Mouse (Mus musculus) embryonic facial prominence, embryonic 15.5 days (tissue): ENCODE measurements around the gene Ampd3. TPM values are rescaled to one million over a fixed set of nuclear protein-coding genes. Genes with fewer than 3 reads are reported as not detected.

Experiments
- ATAC-seq: fragments of 200-750 bp; cut with Nextera tagmentation; 2 replicates; pipeline ENCODE4 v1.8.0; 2017; ENCODE audit warnings: low read depth, moderate TSS enrichment; ENCODE audit not compliant: insufficient number of reproducible peaks, low FRiP score, low TSS enrichment
- H3K27ac ChIP-seq: fragments of 300-500 bp; sonication (generic); replicated peaks from 2 replicates; pipeline ENCODE4 v1.5.1; 2015; ENCODE audit warnings: mild to moderate bottlenecking, inconsistent platforms
- H3K27me3 ChIP-seq: fragments of 300-500 bp; sonication (generic); 2 replicates; pipeline ENCODE4 v1.6.1; 2015; ENCODE audit warnings: inconsistent platforms
- H3K36me3 ChIP-seq: fragments of 300-500 bp; sonication (generic); 2 replicates; pipeline ENCODE4 v1.6.1; 2015; ENCODE audit warnings: mild to moderate bottlenecking, inconsistent platforms
- H3K4me1 ChIP-seq: fragments of 300-500 bp; sonication (generic); 2 replicates; pipeline ENCODE4 v1.6.1; 2015; ENCODE audit warnings: inconsistent platforms
- H3K4me2 ChIP-seq: fragments of 300-500 bp; sonication (generic); replicated peaks from 2 replicates; pipeline ENCODE4 v1.6.1; 2015; ENCODE audit warnings: mild to moderate bottlenecking, inconsistent platforms
- H3K4me3 ChIP-seq: fragments of 300-500 bp; sonication (generic); replicated peaks from 2 replicates; pipeline ENCODE4 v1.5.1; 2015; ENCODE audit warnings: mild to moderate bottlenecking, inconsistent platforms
- H3K9ac ChIP-seq: fragments of 300-500 bp; sonication (generic); 2 replicates; pipeline ENCODE4 v1.6.1; 2015; ENCODE audit warnings: inconsistent platforms
- H3K9me3 ChIP-seq: fragments of 300-500 bp; sonication (generic); replicated peaks from 2 replicates; pipeline ENCODE4 v1.6.1; 2016; ENCODE audit warnings: inconsistent platforms
- WGBS: fragments of 180-500 bp; shearing (Covaris S2); methylation state at CpG from one replicate; pipeline ENCODE4 v1.1.7; 2015; 5-methylcytosine and 5-hydroxymethylcytosine counted together
- polyA plus RNA-seq: library from polyadenylated mRNA; unstranded; fragments of >200 nt; fragmentation: Nextera tagmentation; extraction: Ambion mirVana; gene quantifications from 2 replicates; pipeline ENCODE4 v1.2.1, GENCODE M21; 2015

Ampd3 gene
- polyA plus RNA-seq, 1 experiment from 2014 or later = 10.6 TPM

DNA sequence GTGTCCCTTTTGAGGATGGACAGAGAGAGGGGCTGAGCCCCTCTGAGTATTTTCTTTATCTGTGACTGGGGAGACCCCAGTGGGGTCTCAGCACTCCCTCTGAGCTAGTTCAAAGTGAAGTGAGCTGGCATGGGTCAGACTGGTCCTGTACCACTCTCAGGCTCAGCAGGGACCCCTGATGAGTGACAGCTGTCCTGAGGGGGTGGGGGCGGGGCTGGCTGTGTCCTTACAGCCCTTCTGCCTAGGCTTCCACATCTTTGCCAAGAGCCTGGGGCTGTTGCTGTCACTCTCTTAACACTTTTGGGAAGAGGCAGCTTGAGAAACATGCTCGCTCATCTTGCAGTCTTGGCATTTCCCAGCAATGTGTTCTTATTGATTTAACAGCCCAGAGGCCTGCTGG is 27.8 kb upstream of the Ampd3 start:
- H3K4me3 ChIP-seq = no peak overlapping the region
- ATAC-seq = no peak
- no peaks in the 10 kb centered on the region for H3K27me3 ChIP-seq
- H3K4me2 ChIP-seq = no peak overlapping the region
- no peak overlapping the region for H3K9ac ChIP-seq
- peaks cover 13% of the 10 kb centered on the region for H3K4me1 ChIP-seq
- H3K9me3 ChIP-seq = no peaks in the 10 kb centered on the region
- no peaks in the 10 kb centered on the region for H3K36me3 ChIP-seq
- WGBS = 39% methylated on average over 2 of the region's 2 CpGs
- peak overlapping the region; percentile 58; the same call in 1 of the 2 replicates for H3K27ac ChIP-seq

- 80% methylated on average over 5 of the region's 5 CpGs for whole genome bisulfite sequencing
- peaks cover 13% of the 10 kb centered on the region for H3K4me1 ChIP-seq
- no peak for ATAC-seq
- H3K27me3 ChIP-seq = no peaks in the 10 kb centered on the region
- H3K27ac ChIP-seq = no peak overlapping the region
- no peaks in the 10 kb centered on the region for H3K9me3 ChIP-seq
- H3K4me2 ChIP-seq = no peak overlapping the region
- no peak overlapping the region for H3K4me3 ChIP-seq
- H3K9ac ChIP-seq = no peak overlapping the region
- H3K36me3 ChIP-seq = no peaks in the 10 kb centered on the region
Observed at GRCm38 (mm10) chr7:110742022-110742421, 26.0 kb upstream of the Ampd3 start.

DNA sequence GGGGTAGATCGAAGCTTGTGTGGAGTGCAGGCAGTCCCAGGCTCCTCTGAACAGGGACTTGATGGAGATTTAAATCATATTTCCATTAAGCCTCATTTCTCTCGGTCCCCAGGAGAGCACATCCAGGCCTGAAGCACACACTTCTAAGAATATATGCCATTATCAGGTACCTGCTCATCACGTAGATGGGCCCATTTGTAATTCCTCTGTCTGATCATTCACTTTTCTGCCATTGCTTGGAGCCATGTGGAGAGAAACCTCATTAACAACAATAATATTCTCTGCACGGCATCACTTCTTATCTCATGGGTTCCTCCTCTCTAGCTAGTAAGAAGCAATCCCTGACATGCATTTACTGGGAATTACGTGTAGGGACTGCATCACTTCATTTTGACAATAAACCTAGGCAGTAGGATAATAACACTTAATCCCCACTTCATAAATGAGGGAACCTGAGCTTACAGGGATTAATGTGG is 21.9 kb upstream of the Ampd3 start:
- Histone ChIP-seq H3K27me3 (no peaks in the 10 kb centered on the region), H3K4me2 (no peak overlapping the region), H3K36me3 (no peaks in the 10 kb centered on the region), H3K4me3 (no peak overlapping the region), H3K9ac (no peak overlapping the region), H3K27ac (no peak overlapping the region; the same call in 1 of the 2 replicates), H3K4me1 (no peaks in the 10 kb centered on the region), H3K9me3 (no peaks in the 10 kb centered on the region)
- no peak for ATAC-seq
- whole genome bisulfite sequencing = 65% methylated on average over 5 of the region's 5 CpGs

GRCm38 (mm10) chr7:110746809-110747208 is 21.2 kb upstream of the Ampd3 start:
- no peak for ATAC-seq
- Histone ChIP-seq H3K27me3 (no peaks in the 10 kb centered on the region), H3K4me2 (no peak overlapping the region), H3K4me3 (no peak overlapping the region), H3K9me3 (no peaks in the 10 kb centered on the region), H3K4me1 (no peaks in the 10 kb centered on the region), H3K9ac (no peak overlapping the region), H3K36me3 (no peaks in the 10 kb centered on the region), H3K27ac (no peak overlapping the region)
- 42% methylated on average over 2 of the region's 2 CpGs for WGBS

DNA sequence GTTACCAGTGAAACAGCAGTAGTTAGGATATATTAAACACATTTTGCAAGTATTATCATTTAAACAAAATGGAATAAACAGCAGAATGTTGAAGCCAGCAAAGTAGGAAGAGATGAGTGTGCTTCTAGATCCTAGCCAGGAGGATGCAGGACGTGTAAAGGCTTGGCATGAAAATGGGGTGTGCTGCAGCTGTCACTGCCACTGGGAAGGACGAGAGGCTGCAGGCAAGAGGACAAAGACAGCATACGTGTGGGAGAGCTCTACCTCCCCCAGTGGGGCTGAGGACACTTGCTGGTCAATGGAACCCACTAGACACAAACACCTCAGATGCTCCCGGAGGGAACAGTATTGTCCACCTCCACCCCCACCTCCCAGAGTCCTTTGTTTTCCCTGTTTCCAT is 17.2 kb upstream of the Ampd3 start:
- H3K27ac ChIP-seq = no peak overlapping the region
- H3K4me3 ChIP-seq = no peak overlapping the region
- 48% methylated on average over 4 of the region's 4 CpGs for WGBS
- ATAC-seq = no peak
- H3K27me3 ChIP-seq = no peaks in the 10 kb centered on the region
- H3K9me3 ChIP-seq = no peaks in the 10 kb centered on the region
- peaks cover 9% of the 10 kb centered on the region; the same call in 1 of the 2 replicates for H3K4me1 ChIP-seq
- no peak overlapping the region for H3K9ac ChIP-seq
- no peaks in the 10 kb centered on the region for H3K36me3 ChIP-seq
- no peak overlapping the region for H3K4me2 ChIP-seq

GRCm38 (mm10) chr7:110751634-110752033 is 16.4 kb upstream of the Ampd3 start:
- no peak for ATAC-seq
- 82% methylated on average over 1 of the region's 1 CpGs for WGBS
- Histone ChIP-seq H3K9ac (no peak overlapping the region), H3K27ac (no peak overlapping the region), H3K9me3 (no peaks in the 10 kb centered on the region), H3K27me3 (no peaks in the 10 kb centered on the region), H3K4me1 (peaks cover 9% of the 10 kb centered on the region; the same call in 1 of the 2 replicates), H3K4me3 (no peak overlapping the region), H3K36me3 (no peaks in the 10 kb centered on the region), H3K4me2 (no peak overlapping the region)

- Histone ChIP-seq H3K9me3 (no peaks in the 10 kb centered on the region), H3K4me1 (peaks cover 9% of the 10 kb centered on the region; the same call in 1 of the 2 replicates), H3K36me3 (no peaks in the 10 kb centered on the region), H3K27me3 (no peaks in the 10 kb centered on the region), H3K9ac (no peak overlapping the region), H3K4me2 (no peak overlapping the region), H3K4me3 (no peak overlapping the region), H3K27ac (no peak overlapping the region)
- no peak for ATAC-seq
- 94% methylated on average over 1 of the region's 1 CpGs for WGBS
Observed at GRCm38 (mm10) chr7:110753310-110753709, 14.7 kb upstream of the Ampd3 start.

DNA sequence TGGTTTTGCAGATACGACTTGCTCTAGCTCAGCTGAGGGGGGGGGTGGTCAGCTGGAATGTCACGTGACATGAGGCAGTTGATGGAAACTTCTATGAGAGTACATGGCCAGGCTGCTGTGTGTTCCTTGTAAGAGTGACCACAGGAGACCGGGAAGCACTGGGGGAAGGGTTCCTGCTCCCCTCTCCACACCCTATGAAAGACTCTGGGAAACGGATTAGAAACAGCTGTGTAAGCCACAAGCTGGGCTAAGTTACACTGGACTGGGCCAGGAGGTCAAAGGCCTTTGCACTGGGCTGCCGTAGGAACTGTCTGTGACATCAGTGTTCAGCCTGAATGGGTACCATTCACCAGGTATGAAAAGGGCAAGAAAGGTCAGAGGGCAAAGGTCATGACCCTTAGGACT is 14.1 kb upstream of the Ampd3 start:
- H3K27me3 ChIP-seq = no peaks in the 10 kb centered on the region
- no peak overlapping the region for H3K9ac ChIP-seq
- no peaks in the 10 kb centered on the region for H3K9me3 ChIP-seq
- H3K27ac ChIP-seq = no peak overlapping the region
- H3K36me3 ChIP-seq = no peaks in the 10 kb centered on the region
- H3K4me3 ChIP-seq = no peak overlapping the region
- H3K4me2 ChIP-seq = no peak overlapping the region
- no peak; the same call in 1 of the 2 replicates for ATAC-seq
- WGBS = 25% methylated on average over 5 of the region's 5 CpGs
- peaks cover 9% of the 10 kb centered on the region; the same call in 1 of the 2 replicates for H3K4me1 ChIP-seq

- no peak overlapping the region for H3K9ac ChIP-seq
Observed at GRCm38 (mm10) chr7:110756440-110756839, 11.6 kb upstream of the Ampd3 start.

DNA sequence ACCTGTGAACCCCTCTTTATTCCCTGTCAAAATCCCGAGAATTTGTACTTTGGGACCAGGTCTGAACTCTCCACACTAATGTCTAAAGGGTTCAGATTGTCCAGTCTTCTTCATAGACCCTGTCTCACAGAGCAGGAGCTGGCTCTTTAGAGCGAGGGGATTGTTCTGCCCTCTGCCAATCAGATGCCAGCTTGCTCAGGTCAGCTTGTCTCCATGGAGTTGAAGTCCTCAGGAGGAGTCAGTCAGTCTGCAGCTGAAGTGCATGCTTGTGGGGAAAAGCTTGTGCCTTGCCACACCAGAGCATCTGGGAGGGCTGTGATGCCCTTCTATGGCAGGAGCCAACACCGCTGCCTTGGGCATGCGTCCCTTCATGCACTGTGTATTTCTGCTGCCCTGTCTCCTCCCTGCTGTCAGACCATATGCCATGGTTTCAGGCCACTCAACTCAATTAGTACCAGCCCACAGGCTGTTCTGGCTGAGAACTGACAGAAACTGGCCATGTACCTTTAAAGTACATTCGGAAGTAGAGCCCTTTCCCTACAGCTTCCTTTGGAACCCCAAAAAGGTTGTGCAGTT is 5.3 kb upstream of the Ampd3 start:
- Histone ChIP-seq H3K9me3 (no peaks in the 10 kb centered on the region), H3K4me3 (no peak overlapping the region), H3K4me1 (0 out of 2 replicates have a peak, but pooled peaks cover under 1% of the 10 kb centered on the region), H3K27me3 (no peaks in the 10 kb centered on the region), H3K36me3 (no peaks in the 10 kb centered on the region), H3K27ac (no peak overlapping the region), H3K9ac (no peak overlapping the region), H3K4me2 (no peak overlapping the region)
- 74% methylated on average over 5 of the region's 5 CpGs for WGBS
- no peak for ATAC-seq

More at GRCm38 (mm10) chr7:110756440-110756839, 11.6 kb upstream of the Ampd3 start:
- H3K36me3 ChIP-seq = no peaks in the 10 kb centered on the region
- H3K27ac ChIP-seq = no peak overlapping the region
- no peaks in the 10 kb centered on the region for H3K9me3 ChIP-seq
- peaks cover 9% of the 10 kb centered on the region; the same call in 1 of the 2 replicates for H3K4me1 ChIP-seq
- H3K4me3 ChIP-seq = no peak overlapping the region
- ATAC-seq = no peak
- H3K27me3 ChIP-seq = no peaks in the 10 kb centered on the region
- 44% methylated on average over 2 of the region's 2 CpGs for WGBS
- H3K4me2 ChIP-seq = no peak overlapping the region

- H3K9ac ChIP-seq = peak overlapping the region; percentile 60
- WGBS = 2% methylated on average over 61 of the region's 61 CpGs
- H3K4me1 ChIP-seq = peaks cover 24% of the 10 kb centered on the region
- peak overlapping the region; percentile 58; the same call in 1 of the 2 replicates for H3K27ac ChIP-seq
- peak; percentile 69 for ATAC-seq
- H3K9me3 ChIP-seq = no peaks in the 10 kb centered on the region
- H3K4me2 ChIP-seq = peak overlapping the region; percentile 99
- H3K36me3 ChIP-seq = no peaks in the 10 kb centered on the region
- H3K4me3 ChIP-seq = peak overlapping the region; percentile 58
- peaks cover 4% of the 10 kb centered on the region; the same call in 1 of the 2 replicates for H3K27me3 ChIP-seq
Observed at GRCm38 (mm10) chr7:110768451-110769064, 552 bp downstream of the Ampd3 start.
